Mouse (Mus musculus) spleen, postnatal 4 days (tissue): Measurements from ENCODE around the gene Gp1ba.

Experiments used
- DNase-seq, 2 experiments: peaks; one replicate each; pipeline ENCODE4 v3.0.0; 2022; ENCODE audit warnings: low spot score in 2 of 2

Gene Gp1ba

GRCm38 (mm10) chr11:70638714-70639278 is at the start of gene Gp1ba:
Gene Gp1ba, plus strand, starts transcription at chr11:70639122.
- peak in 1 of 2 experiments; percentile 62 for DNase-seq

GRCm38 (mm10) chr11:70591733-70592132 is 47.2 kb upstream of the Gp1ba start:
- no peak for DNase-seq

GRCm38 (mm10) chr11:70594253-70594989 is 44.5 kb upstream of the Gp1ba start:
- DNase-seq = no peak

GRCm38 (mm10) chr11:70595638-70596037 is 43.3 kb upstream of the Gp1ba start:
- no peak for DNase-seq

- DNase-seq = no peak
These were observed 42.8 kb upstream of the Gp1ba start for GRCm38 (mm10) chr11:70596094-70596493.

- DNase-seq = no peak
These were observed 41.6 kb upstream of the Gp1ba start for GRCm38 (mm10) chr11:70597301-70597700.

GRCm38 (mm10) chr11:70598451-70598953 is 40.4 kb upstream of the Gp1ba start:
- no peak for DNase-seq

GRCm38 (mm10) chr11:70605024-70605566 is 33.8 kb upstream of the Gp1ba start:
- peak; percentile 64 to 84 for DNase-seq

GRCm38 (mm10) chr11:70606717-70607116 is 32.2 kb upstream of the Gp1ba start:
- peak in 1 of 2 experiments; percentile 57 for DNase-seq

GRCm38 (mm10) chr11:70607611-70608010 is 31.3 kb upstream of the Gp1ba start:
- DNase-seq = no peak

- peak; percentile 35 to 79 for DNase-seq
These were observed 30.4 kb upstream of the Gp1ba start for GRCm38 (mm10) chr11:70608381-70609066.

GRCm38 (mm10) chr11:70610752-70611151 is 28.2 kb upstream of the Gp1ba start:
- DNase-seq = no peak

- no peak for DNase-seq
These were observed 26.4 kb upstream of the Gp1ba start for GRCm38 (mm10) chr11:70612505-70612904.

GRCm38 (mm10) chr11:70615074-70615473 is 23.8 kb upstream of the Gp1ba start:
- DNase-seq = peak; percentile 68 to 82

GRCm38 (mm10) chr11:70615516-70616093 is 23.3 kb upstream of the Gp1ba start, which contains the start of gene 4930544D05Rik:
Gene 4930544D05Rik, plus strand, starts transcription at chr11:70615848.
- DNase-seq = peak in 1 of 2 experiments; percentile 68

GRCm38 (mm10) chr11:70619101-70619500 is 19.8 kb upstream of the Gp1ba start, which contains the start of gene Chrne:
Gene Chrne, minus strand, starts transcription at chr11:70619216.
- no peak for DNase-seq

- no peak for DNase-seq
These were observed 16.7 kb upstream of the Gp1ba start for GRCm38 (mm10) chr11:70621972-70622814.

GRCm38 (mm10) chr11:70623053-70623742 is 15.7 kb upstream of the Gp1ba start:
- no peak for DNase-seq

GRCm38 (mm10) chr11:70625473-70625872 is 13.4 kb upstream of the Gp1ba start:
- peak; percentile 62 to 84 for DNase-seq

GRCm38 (mm10) chr11:70626877-70627276 is 12.0 kb upstream of the Gp1ba start:
- no peak for DNase-seq
